Mouse (Mus musculus) embryonic fibroblast, embryonic 13.5 days (primary cell): Measurements from ENCODE around the gene Map3k14.

ENCODE experiments used
- CTCF ChIP-seq: IDR thresholded peaks from 2 replicates; pipeline ENCODE4 v1.5.1; 2011; ENCODE audit warnings: mild to moderate bottlenecking, control low read depth, low read length, moderate library complexity, borderline replicate concordance; ENCODE audit not compliant: insufficient read depth
- POLR2A ChIP-seq: IDR thresholded peaks from 2 replicates; pipeline ENCODE4 v1.6.1; 2011; ENCODE audit warnings: low read depth, mild to moderate bottlenecking, control low read depth, low read length, moderate library complexity

- no peak for TF ChIP-seq CTCF
- TF ChIP-seq POLR2A, result no peak
Measured at GRCm38 (mm10) chr11:103268905-103269304, 1.6 kb upstream of the Map3k14 start.
